Mouse (Mus musculus) heart, embryonic 10.5 days (tissue): ENCODE results near the gene Klhdc8a. TPM values are rescaled to one million over a fixed set of nuclear protein-coding genes. Genes with fewer than 3 reads are reported as not detected.

ENCODE experiments used
- DNase-seq: peaks from one replicate; pipeline ENCODE4 v3.0.0-alpha.2; 2017; ENCODE audit warnings: low spot score
- H3K27ac ChIP-seq: fragments of 300-500 bp; sonication (generic); 2 replicates; pipeline ENCODE4 v1.5.1; 2016; ENCODE audit warnings: mild to moderate bottlenecking
- H3K27me3 ChIP-seq: fragments of 300-500 bp; sonication (generic); 2 replicates; pipeline ENCODE4 v1.6.1; 2016; ENCODE audit warnings: mild to moderate bottlenecking; ENCODE audit not compliant: poor library complexity, insufficient read depth, severe bottlenecking
- H3K36me3 ChIP-seq: fragments of 300-500 bp; sonication (generic); 2 replicates; pipeline ENCODE4 v1.6.1; 2016; ENCODE audit warnings: mild to moderate bottlenecking, moderate library complexity
- H3K4me1 ChIP-seq: fragments of 300-500 bp; sonication (generic); 2 replicates; pipeline ENCODE4 v1.6.1; 2016; ENCODE audit warnings: mild to moderate bottlenecking
- H3K4me3 ChIP-seq: fragments of 300-500 bp; sonication (generic); 2 replicates; pipeline ENCODE4 v1.5.1; 2016; ENCODE audit warnings: mild to moderate bottlenecking, moderate library complexity
- H3K9me3 ChIP-seq: fragments of 300-500 bp; sonication (generic); 2 replicates; pipeline ENCODE4 v1.6.1; 2016; ENCODE audit warnings: mild to moderate bottlenecking, moderate library complexity
- WGBS: fragments of 180-500 bp; shearing (Covaris S2); methylation state at CpG from one replicate; pipeline ENCODE4 v1.1.7; 2016; 5-methylcytosine and 5-hydroxymethylcytosine counted together
- polyA plus RNA-seq: library from polyadenylated mRNA; unstranded; fragments of >200 nt; fragmentation: Nextera tagmentation; extraction: Ambion mirVana; gene quantifications from 2 replicates; pipeline ENCODE4 v1.2.1, GENCODE M21; 2016

Gene Klhdc8a
- polyA plus RNA-seq, 1 experiment from 2014 or later = 0.60 TPM

- H3K36me3 ChIP-seq = no peaks in the 10 kb centered on the region
- H3K9me3 ChIP-seq = no peaks in the 10 kb centered on the region
- no peak overlapping the region for H3K4me3 ChIP-seq
- DNase-seq = no peak
- 71% methylated on average over 3 of the region's 3 CpGs for WGBS
- no peak overlapping the region for H3K27ac ChIP-seq
- H3K27me3 ChIP-seq = peaks cover 67% of the 10 kb centered on the region
- peaks cover 36% of the 10 kb centered on the region for H3K4me1 ChIP-seq
These were observed 2.4 kb upstream of the Klhdc8a start for GRCm38 (mm10) chr1:132296051-132296450.

DNA sequence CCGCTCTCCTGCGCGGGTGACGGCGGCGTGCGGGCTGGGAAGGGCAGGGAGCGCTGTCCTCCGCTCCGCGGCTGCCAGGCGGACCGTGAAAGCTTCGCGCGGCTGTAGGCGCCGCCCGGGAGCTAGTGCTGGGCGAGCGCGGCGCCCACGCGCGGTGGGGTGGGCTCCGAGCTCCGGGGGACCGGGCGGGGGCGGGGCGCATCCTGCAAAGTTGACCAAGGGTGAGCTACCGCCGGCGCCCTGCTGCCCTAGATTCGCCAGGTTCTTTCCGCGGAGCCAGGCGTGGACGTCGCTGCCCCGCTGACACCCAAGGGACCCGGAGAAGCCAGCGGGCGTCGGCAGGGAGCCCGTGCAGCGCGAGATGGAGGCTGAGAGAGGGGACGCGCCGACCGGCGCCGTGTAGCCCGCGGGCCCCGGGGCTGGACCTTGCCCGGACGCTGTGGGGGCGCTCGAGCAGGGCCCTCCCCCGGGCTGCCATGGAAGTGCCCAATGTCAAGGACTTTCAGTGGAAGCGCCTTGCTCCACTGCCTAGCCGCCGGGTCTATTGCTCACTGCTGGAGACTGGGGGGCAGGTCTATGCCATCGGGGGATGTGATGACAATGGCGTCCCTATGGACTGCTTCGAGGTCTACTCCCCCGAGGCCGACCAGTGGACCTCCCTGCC, 507 bp downstream of the Klhdc8a start:
- 3% methylated on average over 67 of the region's 71 CpGs for WGBS
- peaks cover 89% of the 10 kb centered on the region for H3K27me3 ChIP-seq
- H3K4me3 ChIP-seq = peak overlapping the region; percentile 78
- peak overlapping the region; percentile 86 for H3K27ac ChIP-seq
- no peaks in the 10 kb centered on the region for H3K9me3 ChIP-seq
- H3K36me3 ChIP-seq = no peaks in the 10 kb centered on the region
- peaks cover 20% of the 10 kb centered on the region for H3K4me1 ChIP-seq
- DNase-seq = no peak

DNA sequence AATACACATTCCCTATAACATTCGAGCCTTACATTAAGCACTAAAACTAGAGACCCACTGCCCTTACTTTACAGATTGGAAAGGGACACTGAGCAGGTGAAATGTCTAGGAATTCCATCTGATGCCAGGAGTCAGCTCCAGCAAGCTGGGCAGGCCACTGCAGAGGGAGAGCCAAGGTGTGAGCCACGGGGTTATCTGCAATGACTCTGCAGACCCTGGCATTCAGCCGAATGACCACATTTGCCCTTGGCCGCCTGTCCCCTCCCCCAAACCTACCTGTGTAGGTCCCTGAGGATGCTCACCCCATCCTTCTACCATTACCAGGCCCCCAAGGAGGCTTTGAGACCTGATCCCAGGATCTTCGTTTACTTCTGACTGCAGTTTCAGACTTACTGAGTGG, 1.3 kb downstream of the Klhdc8a start:
- peak overlapping the region; percentile 78; the same call in 1 of the 2 replicates for H3K4me3 ChIP-seq
- 69% methylated on average over 5 of the region's 5 CpGs for WGBS
- no peaks in the 10 kb centered on the region for H3K36me3 ChIP-seq

GRCm38 (mm10) chr1:132301242-132301641, 2.8 kb downstream of the Klhdc8a start:
- peaks cover 31% of the 10 kb centered on the region for H3K4me1 ChIP-seq
- H3K4me3 ChIP-seq = no peak overlapping the region
- no peaks in the 10 kb centered on the region for H3K9me3 ChIP-seq
- H3K36me3 ChIP-seq = no peaks in the 10 kb centered on the region
- DNase-seq = no peak
- WGBS = 89% methylated on average over 5 of the region's 5 CpGs
- peaks cover 87% of the 10 kb centered on the region for H3K27me3 ChIP-seq
- H3K27ac ChIP-seq = no peak overlapping the region

More for the DNA sequence above, 1.3 kb downstream of the Klhdc8a start:
- no peak overlapping the region for H3K27ac ChIP-seq
- peaks cover 90% of the 10 kb centered on the region for H3K27me3 ChIP-seq
- no peak for DNase-seq
- H3K9me3 ChIP-seq = no peaks in the 10 kb centered on the region
- H3K4me1 ChIP-seq = peaks cover 24% of the 10 kb centered on the region

- 89% methylated on average over 9 of the region's 9 CpGs for WGBS
- H3K27ac ChIP-seq = no peak overlapping the region
These were observed 4.0 kb downstream of the Klhdc8a start for GRCm38 (mm10) chr1:132302341-132302866.

GRCm38 (mm10) chr1:132304618-132305214, 6.3 kb downstream of the Klhdc8a start:
- H3K9me3 ChIP-seq = no peaks in the 10 kb centered on the region
- peaks cover 78% of the 10 kb centered on the region for H3K27me3 ChIP-seq
- WGBS = 23% methylated on average over 9 of the region's 9 CpGs
- peaks cover 25% of the 10 kb centered on the region for H3K4me1 ChIP-seq
- H3K27ac ChIP-seq = no peak overlapping the region
- no peak for DNase-seq
- no peaks in the 10 kb centered on the region for H3K36me3 ChIP-seq
- H3K4me3 ChIP-seq = no peak overlapping the region

More at GRCm38 (mm10) chr1:132302341-132302866, 4.0 kb downstream of the Klhdc8a start:
- H3K27me3 ChIP-seq = peaks cover 82% of the 10 kb centered on the region
- no peak overlapping the region for H3K4me3 ChIP-seq
- H3K4me1 ChIP-seq = peaks cover 31% of the 10 kb centered on the region
- H3K9me3 ChIP-seq = no peaks in the 10 kb centered on the region
- no peaks in the 10 kb centered on the region for H3K36me3 ChIP-seq
- DNase-seq = no peak

DNA sequence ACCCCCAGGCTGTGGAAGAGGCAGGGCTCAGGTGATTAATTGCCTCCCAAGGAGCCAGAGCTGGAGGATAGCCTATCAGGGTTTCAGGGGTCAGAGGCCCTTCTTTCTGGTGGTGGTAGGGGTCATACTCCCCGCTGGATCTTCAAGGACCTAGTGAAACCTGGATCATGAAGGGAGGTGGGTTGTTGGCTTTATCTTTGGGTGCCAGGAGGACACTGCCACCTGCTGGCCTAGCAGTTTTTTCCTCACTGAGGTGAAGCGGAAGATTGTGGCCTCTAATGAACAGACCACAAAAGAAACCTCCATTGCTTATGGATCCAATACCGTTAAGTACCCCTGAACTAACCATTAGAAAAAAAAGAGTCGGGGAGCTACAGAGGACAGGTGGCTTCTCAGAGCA, 7.7 kb downstream of the Klhdc8a start:
- no peaks in the 10 kb centered on the region for H3K36me3 ChIP-seq
- 42% methylated on average over 4 of the region's 4 CpGs for WGBS
- H3K4me1 ChIP-seq = peaks cover 31% of the 10 kb centered on the region
- H3K27ac ChIP-seq = no peak overlapping the region
- H3K9me3 ChIP-seq = no peaks in the 10 kb centered on the region
- no peak overlapping the region for H3K4me3 ChIP-seq
- DNase-seq = no peak
- peaks cover 66% of the 10 kb centered on the region for H3K27me3 ChIP-seq

DNA sequence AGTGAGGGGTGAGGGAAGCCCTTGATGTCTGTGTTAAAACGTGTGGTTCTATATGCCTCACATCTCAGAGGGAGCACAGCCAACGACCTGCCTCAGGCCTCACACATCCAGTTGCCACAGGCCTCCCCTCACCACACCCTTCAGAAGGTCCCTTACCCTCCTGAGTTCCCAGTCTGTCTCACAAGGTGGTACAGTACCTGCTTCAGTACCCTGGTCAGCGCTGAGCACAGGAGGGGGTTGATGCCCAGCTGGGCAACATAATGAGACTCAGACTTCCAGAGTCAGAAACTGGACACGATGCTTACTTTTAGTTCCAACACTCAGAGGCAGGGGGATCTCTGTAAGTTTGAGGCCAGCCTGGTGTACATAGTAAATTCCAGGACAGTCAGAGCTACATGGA, 8.4 kb downstream of the Klhdc8a start:
- 22% methylated on average over 4 of the region's 4 CpGs for WGBS
- peaks cover 59% of the 10 kb centered on the region for H3K27me3 ChIP-seq

GRCm38 (mm10) chr1:132307962-132308361, 9.5 kb downstream of the Klhdc8a start:
- DNase-seq = no peak
- 84% methylated on average over 6 of the region's 6 CpGs for WGBS
- H3K9me3 ChIP-seq = no peaks in the 10 kb centered on the region
- no peaks in the 10 kb centered on the region for H3K36me3 ChIP-seq
- H3K27ac ChIP-seq = no peak overlapping the region
- no peak overlapping the region for H3K4me3 ChIP-seq
- peaks cover 46% of the 10 kb centered on the region for H3K4me1 ChIP-seq
- H3K27me3 ChIP-seq = peaks cover 49% of the 10 kb centered on the region

More for the DNA sequence above, 8.4 kb downstream of the Klhdc8a start:
- H3K27ac ChIP-seq = no peak overlapping the region
- DNase-seq = no peak
- H3K4me1 ChIP-seq = peaks cover 35% of the 10 kb centered on the region
- H3K36me3 ChIP-seq = no peaks in the 10 kb centered on the region
- H3K4me3 ChIP-seq = no peak overlapping the region
- H3K9me3 ChIP-seq = no peaks in the 10 kb centered on the region

DNA sequence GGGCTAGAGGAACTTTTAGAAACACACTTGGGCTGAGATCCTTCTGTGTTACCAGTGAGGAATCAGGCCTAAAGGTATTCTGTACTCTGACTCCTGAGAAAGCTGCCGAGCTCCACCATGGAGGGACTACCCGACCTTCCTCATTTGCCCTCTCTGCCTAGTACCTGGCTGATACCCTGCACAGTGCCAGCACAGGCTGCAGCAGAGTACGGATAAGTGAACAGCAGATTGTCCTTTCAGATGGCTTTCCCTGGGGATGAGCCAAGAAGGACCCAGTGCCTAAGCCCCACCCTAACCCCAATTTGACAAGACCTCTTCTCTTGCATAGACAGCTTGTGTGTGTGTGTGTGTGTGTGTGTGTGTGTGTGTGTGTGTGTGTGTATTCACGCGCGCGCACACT, 10.2 kb downstream of the Klhdc8a start:
- Histone ChIP-seq H3K36me3 (no peaks in the 10 kb centered on the region), H3K9me3 (no peaks in the 10 kb centered on the region), H3K27me3 (peaks cover 46% of the 10 kb centered on the region), H3K4me3 (no peak overlapping the region), H3K27ac (no peak overlapping the region), H3K4me1 (peaks cover 46% of the 10 kb centered on the region)
- WGBS = 77% methylated on average over 7 of the region's 7 CpGs
- no peak for DNase-seq

DNA sequence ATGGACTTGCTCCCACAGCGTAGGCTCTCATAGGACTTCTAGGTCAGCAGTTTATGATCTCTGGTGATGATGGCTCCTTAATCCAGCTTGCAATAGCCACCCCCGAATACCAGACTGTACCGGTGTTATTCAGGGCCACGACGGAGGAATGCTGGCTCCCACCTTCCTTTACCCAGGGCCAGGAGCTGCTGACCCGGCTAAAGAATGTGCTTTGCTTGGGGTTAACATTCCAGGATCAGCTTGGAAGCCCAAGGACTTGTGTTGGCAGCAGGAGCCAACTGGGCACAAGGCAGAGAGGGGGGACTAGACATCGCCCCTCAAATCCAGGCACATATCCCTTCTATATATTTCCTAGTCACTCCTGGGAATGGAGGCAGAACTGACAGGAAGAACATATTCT, 12.3 kb downstream of the Klhdc8a start:
- peaks cover 45% of the 10 kb centered on the region for H3K27me3 ChIP-seq
- H3K9me3 ChIP-seq = no peaks in the 10 kb centered on the region
- H3K27ac ChIP-seq = peak overlapping the region; percentile 72
- WGBS = 47% methylated on average over 7 of the region's 7 CpGs
- no peak for DNase-seq
- no peak overlapping the region for H3K4me3 ChIP-seq
- peaks cover 37% of the 10 kb centered on the region for H3K4me1 ChIP-seq
- no peaks in the 10 kb centered on the region for H3K36me3 ChIP-seq

DNA sequence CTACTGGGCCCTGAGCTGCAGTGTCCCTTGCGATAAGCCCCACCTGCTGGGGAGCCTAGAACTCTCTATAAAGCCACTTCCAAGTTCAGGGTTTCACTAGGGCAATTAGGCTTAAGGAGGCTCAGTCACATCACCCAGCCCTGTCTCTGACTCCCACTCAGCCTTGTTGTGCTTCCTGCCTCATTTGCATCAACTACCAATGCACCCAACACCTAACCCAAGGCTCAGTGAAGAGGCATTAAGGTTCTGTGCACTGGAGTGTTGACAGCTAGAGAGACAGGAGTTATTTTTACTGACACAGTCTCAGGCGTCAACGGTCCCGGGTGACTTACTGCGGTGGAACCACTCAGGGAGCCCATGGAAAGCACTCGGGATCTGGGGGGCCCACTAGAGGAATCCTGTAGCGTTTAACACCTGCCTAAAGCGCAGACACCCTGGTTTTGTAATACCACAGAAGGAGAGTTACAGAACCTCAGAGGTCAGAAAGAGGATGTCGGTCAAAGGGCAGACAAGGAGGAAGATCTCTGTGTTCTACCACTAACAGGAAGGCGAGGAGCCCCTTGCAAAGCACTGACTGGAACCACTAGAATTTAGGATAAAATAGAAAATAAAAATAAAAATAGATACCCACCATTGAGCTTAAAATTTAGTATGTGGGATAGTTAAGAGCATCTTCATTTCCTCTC, 12.9 kb downstream of the Klhdc8a start:
- peaks cover 47% of the 10 kb centered on the region for H3K27me3 ChIP-seq
- peak overlapping the region; percentile 72 for H3K27ac ChIP-seq
- H3K4me1 ChIP-seq = peaks cover 42% of the 10 kb centered on the region
- no peaks in the 10 kb centered on the region for H3K36me3 ChIP-seq
- H3K9me3 ChIP-seq = no peaks in the 10 kb centered on the region
- 31% methylated on average over 10 of the region's 10 CpGs for WGBS
- H3K4me3 ChIP-seq = no peak overlapping the region
- DNase-seq = peak; percentile 89

DNA sequence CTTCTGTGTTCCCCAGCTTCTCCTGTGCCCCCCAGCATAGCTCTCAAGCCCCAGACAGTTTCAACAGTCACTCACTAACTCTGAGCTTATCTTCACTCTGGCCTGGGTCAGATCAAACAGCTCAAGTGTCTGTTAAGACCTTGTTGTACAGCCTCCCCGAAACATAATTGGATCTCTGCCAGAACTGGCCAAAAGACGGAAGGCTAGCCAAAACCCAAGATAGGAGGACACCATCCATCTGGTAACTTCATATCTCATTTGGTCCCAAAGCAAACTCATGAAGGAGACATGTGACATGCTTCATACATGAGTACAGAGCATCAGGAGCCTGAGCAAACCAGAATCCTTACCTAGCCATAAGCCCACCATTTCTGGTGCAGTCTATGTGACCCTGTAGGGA, 13.6 kb downstream of the Klhdc8a start:
- Histone ChIP-seq H3K27ac (peak overlapping the region; percentile 72), H3K36me3 (no peaks in the 10 kb centered on the region), H3K4me1 (peaks cover 46% of the 10 kb centered on the region), H3K9me3 (no peaks in the 10 kb centered on the region), H3K27me3 (peaks cover 46% of the 10 kb centered on the region), H3K4me3 (0 out of 2 replicates have a peak overlapping the region, but pooled peaks have one; percentile 10)
- DNase-seq = no peak
- 13% methylated on average over 2 of the region's 2 CpGs for WGBS
